Mouse (Mus musculus) kidney, embryonic 14.5 days (tissue): ENCODE results near the gene Tex33. TPM values are rescaled to one million over a fixed set of nuclear protein-coding genes. Genes with fewer than 3 reads are reported as not detected.

Source experiments
- ATAC-seq: fragments of 200-750 bp; cut with Nextera tagmentation; 2 replicates; pipeline ENCODE4 v1.8.0; 2017; ENCODE audit warnings: moderate number of reproducible peaks, mild to moderate bottlenecking, moderate TSS enrichment, moderate library complexity; ENCODE audit not compliant: low FRiP score, low TSS enrichment
- H3K27ac ChIP-seq: fragments of 300-500 bp; sonication (generic); 2 replicates; pipeline ENCODE4 v1.5.1; 2014; ENCODE audit warnings: low read depth, mild to moderate bottlenecking, low read length, moderate library complexity, mixed read lengths
- H3K27me3 ChIP-seq: fragments of 300-500 bp; sonication (generic); 2 replicates; pipeline ENCODE4 v1.6.1; 2014; ENCODE audit warnings: mild to moderate bottlenecking, low read length; ENCODE audit not compliant: control insufficient read depth, insufficient read depth
- H3K36me3 ChIP-seq: fragments of 300-500 bp; sonication (generic); 2 replicates; pipeline ENCODE4 v1.6.1; 2014; ENCODE audit warnings: low read length, mixed read lengths; ENCODE audit not compliant: control insufficient read depth, insufficient read depth
- H3K4me1 ChIP-seq: fragments of 300-500 bp; sonication (generic); 2 replicates; pipeline ENCODE4 v1.6.1; 2014; ENCODE audit warnings: low read length, mixed read lengths; ENCODE audit not compliant: control insufficient read depth, insufficient read depth
- H3K4me2 ChIP-seq: fragments of 300-500 bp; sonication (generic); replicated peaks from 2 replicates; pipeline ENCODE4 v1.6.1; 2014; ENCODE audit warnings: low read depth, mild to moderate bottlenecking, low read length
- H3K4me3 ChIP-seq: fragments of 300-500 bp; sonication (generic); 2 replicates; pipeline ENCODE4 v1.5.1; 2014; ENCODE audit warnings: mild to moderate bottlenecking, low read length
- H3K9ac ChIP-seq: fragments of 300-500 bp; sonication (generic); 2 replicates; pipeline ENCODE4 v1.6.1; 2014; ENCODE audit warnings: low read depth, mild to moderate bottlenecking, low read length, moderate library complexity
- H3K9me3 ChIP-seq: fragments of 300-500 bp; sonication (generic); 2 replicates; pipeline ENCODE4 v1.6.1; 2016; ENCODE audit warnings: low read length; ENCODE audit not compliant: control insufficient read depth
- WGBS: fragments of 180-500 bp; shearing (Covaris S2); extraction: QIAGEN DNeasy Blood & Tissue Kit; methylation state at CpG from one replicate; pipeline ENCODE4 v1.1.7; 2014; 5-methylcytosine and 5-hydroxymethylcytosine counted together
- polyA plus RNA-seq: library from polyadenylated mRNA; unstranded; fragments of >200 nt; fragmentation: Nextera tagmentation; extraction: Ambion mirVana; gene quantifications from 2 replicates; pipeline ENCODE4 v1.2.1, GENCODE M21; 2014

Gene Tex33
- polyA plus RNA-seq, 1 experiment from 2014 or later = not detected

DNA sequence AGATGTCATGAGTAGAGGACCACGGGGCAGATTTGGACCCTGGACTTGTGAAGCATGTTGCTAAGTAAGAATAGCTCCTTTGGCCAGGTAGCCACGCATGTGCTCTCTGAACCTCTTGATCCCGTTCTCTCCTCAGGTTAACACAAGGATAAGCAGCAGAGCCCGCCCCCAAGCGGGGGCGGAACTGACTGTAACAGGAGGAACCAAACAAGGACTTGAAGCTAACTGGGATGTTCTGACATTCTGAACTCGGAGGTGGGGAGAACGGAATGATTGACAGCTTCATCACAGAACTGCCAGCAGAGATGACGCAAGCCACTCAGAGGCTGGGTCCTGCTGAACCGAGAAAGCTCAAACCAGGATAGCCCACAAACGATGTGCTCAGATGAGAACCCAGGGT lies 28.8 kb upstream of the Tex33 start:
- Histone ChIP-seq H3K4me2 (no peak overlapping the region), H3K4me3 (no peak overlapping the region), H3K9me3 (no peaks in the 10 kb centered on the region), H3K27ac (no peak overlapping the region), H3K27me3 (no peaks in the 10 kb centered on the region), H3K9ac (no peak overlapping the region), H3K4me1 (peaks cover 9% of the 10 kb centered on the region; the same call in 1 of the 2 replicates), H3K36me3 (no peaks in the 10 kb centered on the region)
- WGBS = 23% methylated on average over 11 of the region's 11 CpGs
- ATAC-seq = no peak

GRCm38 (mm10) chr15:78422046-78422956 lies 26.6 kb upstream of the Tex33 start:
- Histone ChIP-seq H3K4me3 (no peak overlapping the region), H3K27ac (no peak overlapping the region), H3K9me3 (no peaks in the 10 kb centered on the region), H3K4me2 (peak overlapping the region; percentile 24; the same call in 1 of the 2 replicates), H3K9ac (no peak overlapping the region), H3K4me1 (peaks cover 6% of the 10 kb centered on the region; the same call in 1 of the 2 replicates), H3K36me3 (no peaks in the 10 kb centered on the region), H3K27me3 (no peaks in the 10 kb centered on the region)
- peak; percentile 72 for ATAC-seq
- WGBS = 21% methylated on average over 16 of the region's 16 CpGs

DNA sequence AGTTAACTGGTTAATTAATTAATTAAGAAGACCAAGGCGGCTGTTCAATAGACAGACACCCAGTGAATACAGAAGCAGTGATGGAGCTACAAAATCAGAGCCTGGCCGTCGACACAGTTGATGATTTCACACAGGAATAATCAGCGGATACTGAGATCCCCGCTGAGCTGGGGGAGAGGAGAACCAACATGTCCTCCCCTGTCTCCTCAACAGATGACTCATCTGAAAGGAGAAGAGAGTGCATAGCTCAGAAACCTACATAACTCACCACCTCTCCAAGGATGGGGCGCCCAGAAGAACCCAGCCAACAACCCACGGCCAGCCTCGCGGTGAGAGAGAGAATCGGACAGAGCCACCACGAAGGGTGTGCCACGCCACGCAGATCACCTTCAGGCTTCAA lies 24.7 kb upstream of the Tex33 start:
- Histone ChIP-seq H3K27ac (no peak overlapping the region), H3K36me3 (no peaks in the 10 kb centered on the region), H3K9me3 (no peaks in the 10 kb centered on the region), H3K4me2 (no peak overlapping the region), H3K4me3 (no peak overlapping the region), H3K9ac (no peak overlapping the region), H3K4me1 (peaks cover 12% of the 10 kb centered on the region; the same call in 1 of the 2 replicates), H3K27me3 (no peaks in the 10 kb centered on the region)
- WGBS = 88% methylated on average over 13 of the region's 13 CpGs
- ATAC-seq = no peak

DNA sequence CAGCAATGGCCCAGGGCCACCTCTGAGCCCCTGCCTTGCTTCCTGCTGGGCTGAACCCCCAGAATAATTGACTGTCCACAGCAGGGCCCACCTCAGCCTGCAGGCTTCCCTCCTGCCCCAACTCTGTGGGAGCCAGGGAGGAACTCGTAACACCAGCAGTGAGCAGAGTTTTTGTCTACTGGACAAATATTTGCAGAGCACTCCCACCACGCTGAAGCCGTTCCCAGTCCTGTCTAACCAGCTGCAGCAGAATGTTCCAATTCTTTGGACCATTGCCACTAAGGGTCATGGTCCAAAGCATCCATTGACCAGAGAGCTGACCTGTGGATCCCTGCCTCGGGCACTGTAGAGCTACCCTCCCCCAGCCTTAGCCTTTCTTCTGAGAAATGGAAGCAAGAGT lies 21.2 kb upstream of the Tex33 start:
- Histone ChIP-seq H3K4me1 (peaks cover 7% of the 10 kb centered on the region; the same call in 1 of the 2 replicates), H3K36me3 (no peaks in the 10 kb centered on the region; the same call in 1 of the 2 replicates), H3K27me3 (no peaks in the 10 kb centered on the region), H3K4me2 (no peak overlapping the region; the same call in 1 of the 2 replicates), H3K27ac (peak overlapping the region; percentile 81; the same call in 1 of the 2 replicates), H3K4me3 (no peak overlapping the region), H3K9ac (peak overlapping the region; percentile 18; the same call in 1 of the 2 replicates), H3K9me3 (no peaks in the 10 kb centered on the region)
- WGBS = 6% methylated on average over 4 of the region's 4 CpGs
- peak; percentile 65; the same call in 1 of the 2 replicates for ATAC-seq

GRCm38 (mm10) chr15:78414157-78414556 lies 18.4 kb upstream of the Tex33 start:
- 89% methylated on average over 8 of the region's 8 CpGs for WGBS
- Histone ChIP-seq H3K4me3 (no peak overlapping the region), H3K4me1 (peaks cover 14% of the 10 kb centered on the region), H3K4me2 (no peak overlapping the region), H3K9ac (no peak overlapping the region), H3K27ac (no peak overlapping the region), H3K9me3 (no peaks in the 10 kb centered on the region), H3K36me3 (no peaks in the 10 kb centered on the region; the same call in 1 of the 2 replicates), H3K27me3 (peaks cover 18% of the 10 kb centered on the region)
- ATAC-seq = no peak

GRCm38 (mm10) chr15:78413719-78414117 lies 18.0 kb upstream of the Tex33 start:
- 46% methylated on average over 1 of the region's 1 CpGs for WGBS
- Histone ChIP-seq H3K4me3 (no peak overlapping the region), H3K4me1 (peaks cover 14% of the 10 kb centered on the region), H3K27me3 (peaks cover 23% of the 10 kb centered on the region), H3K36me3 (no peaks in the 10 kb centered on the region; the same call in 1 of the 2 replicates), H3K9ac (no peak overlapping the region), H3K4me2 (no peak overlapping the region), H3K9me3 (no peaks in the 10 kb centered on the region), H3K27ac (no peak overlapping the region)
- no peak for ATAC-seq

GRCm38 (mm10) chr15:78413083-78413718 lies 17.5 kb upstream of the Tex33 start:
- 86% methylated on average over 14 of the region's 14 CpGs for WGBS
- Histone ChIP-seq H3K9me3 (no peaks in the 10 kb centered on the region), H3K9ac (no peak overlapping the region), H3K4me1 (peaks cover 14% of the 10 kb centered on the region), H3K27me3 (peaks cover 28% of the 10 kb centered on the region), H3K4me2 (no peak overlapping the region), H3K4me3 (no peak overlapping the region), H3K36me3 (no peaks in the 10 kb centered on the region; the same call in 1 of the 2 replicates), H3K27ac (no peak overlapping the region)
- no peak for ATAC-seq

- Histone ChIP-seq H3K4me1 (peaks cover 19% of the 10 kb centered on the region), H3K4me3 (peak overlapping the region; percentile 28), H3K9me3 (no peaks in the 10 kb centered on the region), H3K4me2 (peak overlapping the region; percentile 35), H3K27me3 (peaks cover 28% of the 10 kb centered on the region), H3K9ac (peak overlapping the region; percentile 1; the same call in 1 of the 2 replicates), H3K36me3 (no peaks in the 10 kb centered on the region; the same call in 1 of the 2 replicates), H3K27ac (no peak overlapping the region)
- ATAC-seq = no peak
- 10% methylated on average over 12 of the region's 12 CpGs for WGBS
Observed at GRCm38 (mm10) chr15:78409570-78410052, 13.9 kb upstream of the Tex33 start.
